Mouse (Mus musculus): ENCODE results near the gene Adrm1.

Gene Adrm1

DNA sequence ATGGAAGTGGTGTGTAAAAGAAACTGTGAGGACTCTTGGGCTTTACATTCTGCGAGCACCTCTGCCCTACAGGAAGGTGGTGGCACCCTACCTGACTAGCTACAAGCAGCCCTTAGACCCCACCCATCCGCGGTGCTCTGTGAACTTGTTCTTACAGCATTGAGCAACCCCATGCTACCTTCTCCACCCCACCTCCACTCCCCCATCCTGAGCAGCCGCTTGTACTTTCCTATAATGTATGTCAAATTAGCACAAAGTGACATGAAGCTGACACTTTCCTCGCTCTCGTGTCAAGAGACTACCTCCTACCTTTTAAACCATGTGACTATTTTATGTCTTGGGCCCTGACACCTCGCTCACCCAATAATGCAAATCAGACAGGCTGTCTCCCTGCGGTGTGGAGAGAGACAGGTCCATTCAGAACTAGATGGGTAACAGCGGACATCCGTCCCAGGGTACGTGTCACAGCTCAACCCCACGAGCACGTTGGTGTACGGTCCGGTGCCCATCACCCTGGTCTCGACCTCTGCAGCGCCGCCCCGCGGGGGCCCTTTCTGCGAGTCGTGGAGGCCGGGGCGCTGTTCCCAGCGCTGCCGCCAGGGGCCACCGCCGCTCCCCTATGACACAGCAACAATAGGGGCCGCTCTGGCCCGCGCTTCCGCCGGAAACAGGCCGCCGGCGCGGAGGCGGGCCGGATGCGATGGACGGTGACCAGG is at the start of gene Adrm1:
TSS of gene Adrm1 (plus strand) at position 680 of the 716 bp plus-strand sequence.
- TF ChIP-seq CTCF (conservative IDR thresholded peaks at IDR 0.05; ENCODE audit: low read length) (0 out of 2 replicates have a peak, but pooled peaks have one; percentile 7), NANOG (IDR thresholded peaks at IDR 0.05; ENCODE audit: borderline replicate concordance, low read length) (no peak), POU5F1 (IDR thresholded peaks at IDR 0.05; ENCODE audit: borderline replicate concordance, low read length) (no peak)
- peaks cover 39% of the 10 kb centered on the region for H3K36me3 ChIP-seq (ENCODE audit: insufficient read depth, low read length)
- no peaks in the 10 kb centered on the region for H3K27me3 ChIP-seq (ENCODE audit: insufficient read depth, low read length)
- H3K9me3 ChIP-seq (ENCODE audit: low read length) = no peaks in the 10 kb centered on the region
- H3K4me3 ChIP-seq (replicated peaks; ENCODE audit: low read length) = peak within 1 kb of the TSS; percentile 92
- peaks cover 46% of the 10 kb centered on the region for H3K4me1 ChIP-seq (replicated peaks; ENCODE audit: low read depth, low read length)

DNA sequence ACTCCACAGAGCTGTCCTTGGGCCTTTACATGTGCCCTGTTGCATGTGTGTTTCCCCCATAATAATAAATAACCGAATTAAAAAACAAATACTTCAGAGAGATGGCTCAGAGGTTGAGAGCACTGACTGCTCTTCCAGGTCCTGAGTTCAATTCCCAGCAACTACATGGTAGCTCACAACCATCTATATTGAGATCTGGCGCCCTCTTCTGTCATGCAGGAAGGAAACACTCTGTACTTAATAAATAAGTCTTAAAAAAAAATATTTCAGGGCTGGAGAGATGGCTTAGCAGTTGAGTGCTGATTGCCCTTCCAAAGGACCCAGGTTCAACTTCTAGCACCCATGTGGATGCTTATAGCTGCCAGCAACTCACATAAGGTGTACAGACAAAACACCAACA is 47.1 kb upstream of the Adrm1 start:
- Histone ChIP-seq H3K4me3 (replicated peaks; ENCODE audit: low read length) (no peak overlapping the region), H3K9me3 (ENCODE audit: low read length) (no peaks in the 10 kb centered on the region), H3K27me3 (ENCODE audit: insufficient read depth, low read length) (peaks cover 4% of the 10 kb centered on the region; the same call in 1 of the 2 replicates), H3K36me3 (ENCODE audit: insufficient read depth, low read length) (no peaks in the 10 kb centered on the region), H3K4me1 (replicated peaks; ENCODE audit: low read depth, low read length) (peaks cover 39% of the 10 kb centered on the region)
- peak; percentile 29; the same call in 1 of the 2 replicates for TF ChIP-seq CTCF (conservative IDR thresholded peaks at IDR 0.05; ENCODE audit: low read length)
- no peak for TF ChIP-seq NANOG (IDR thresholded peaks at IDR 0.05; ENCODE audit: borderline replicate concordance, low read length)

DNA sequence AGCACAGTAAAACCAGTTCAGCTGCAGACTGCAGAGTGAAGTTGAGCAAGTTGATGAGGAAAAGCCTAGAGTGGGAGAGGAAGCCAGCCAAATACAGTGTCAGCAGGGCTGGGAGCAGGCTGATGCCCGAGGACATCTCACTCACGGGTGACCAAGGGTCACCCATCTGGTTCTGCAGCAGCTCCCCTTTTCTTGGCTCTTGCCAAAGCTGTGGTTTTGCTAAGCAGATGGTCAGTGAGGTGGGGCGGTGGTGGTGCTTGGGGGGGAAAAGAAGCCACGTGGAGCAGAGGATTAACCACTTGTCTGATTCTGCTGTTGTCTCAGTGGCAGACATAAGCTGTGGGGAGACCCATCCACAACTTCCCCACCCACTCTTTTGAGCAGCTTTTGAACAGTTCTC is 45.1 kb upstream of the Adrm1 start:
- no peaks in the 10 kb centered on the region for H3K27me3 ChIP-seq (ENCODE audit: insufficient read depth, low read length)
- peaks cover 36% of the 10 kb centered on the region for H3K4me1 ChIP-seq (replicated peaks; ENCODE audit: low read depth, low read length)
- TF ChIP-seq POU5F1 (IDR thresholded peaks at IDR 0.05; ENCODE audit: borderline replicate concordance, low read length) = no peak
- TF ChIP-seq NANOG (IDR thresholded peaks at IDR 0.05; ENCODE audit: borderline replicate concordance, low read length) = no peak
- no peak for TF ChIP-seq CTCF (conservative IDR thresholded peaks at IDR 0.05; ENCODE audit: low read length)
- H3K36me3 ChIP-seq (ENCODE audit: insufficient read depth, low read length) = no peaks in the 10 kb centered on the region
- H3K9me3 ChIP-seq (ENCODE audit: low read length) = no peaks in the 10 kb centered on the region
- no peak overlapping the region for H3K4me3 ChIP-seq (replicated peaks; ENCODE audit: low read length)

DNA sequence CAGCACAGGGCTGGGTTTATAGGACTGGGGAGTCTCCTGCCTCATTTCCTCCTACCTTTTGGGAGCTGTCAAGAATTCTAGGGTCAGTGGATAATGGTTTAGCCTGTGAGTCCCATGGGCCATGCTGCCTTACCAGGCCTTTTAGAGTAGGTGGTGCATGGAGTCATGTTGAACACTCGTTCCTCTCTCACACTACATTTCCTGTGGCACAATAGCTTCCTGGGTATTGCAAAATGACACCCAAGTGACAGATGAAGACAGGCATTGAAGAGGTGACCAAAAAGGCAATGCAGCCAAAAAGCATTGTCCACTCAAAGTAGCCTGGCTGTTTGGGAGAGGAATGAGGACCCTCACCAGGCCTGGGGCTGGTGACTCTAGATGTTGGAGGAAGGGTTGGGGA is 43.6 kb upstream of the Adrm1 start:
- Histone ChIP-seq H3K4me3 (replicated peaks; ENCODE audit: low read length) (no peak overlapping the region), H3K4me1 (replicated peaks; ENCODE audit: low read depth, low read length) (peaks cover 36% of the 10 kb centered on the region), H3K9me3 (ENCODE audit: low read length) (no peaks in the 10 kb centered on the region), H3K36me3 (ENCODE audit: insufficient read depth, low read length) (no peaks in the 10 kb centered on the region), H3K27me3 (ENCODE audit: insufficient read depth, low read length) (no peaks in the 10 kb centered on the region)
- TF ChIP-seq POU5F1 (IDR thresholded peaks at IDR 0.05; ENCODE audit: borderline replicate concordance, low read length) (no peak), CTCF (conservative IDR thresholded peaks at IDR 0.05; ENCODE audit: low read length) (no peak), NANOG (IDR thresholded peaks at IDR 0.05; ENCODE audit: borderline replicate concordance, low read length) (no peak)

DNA sequence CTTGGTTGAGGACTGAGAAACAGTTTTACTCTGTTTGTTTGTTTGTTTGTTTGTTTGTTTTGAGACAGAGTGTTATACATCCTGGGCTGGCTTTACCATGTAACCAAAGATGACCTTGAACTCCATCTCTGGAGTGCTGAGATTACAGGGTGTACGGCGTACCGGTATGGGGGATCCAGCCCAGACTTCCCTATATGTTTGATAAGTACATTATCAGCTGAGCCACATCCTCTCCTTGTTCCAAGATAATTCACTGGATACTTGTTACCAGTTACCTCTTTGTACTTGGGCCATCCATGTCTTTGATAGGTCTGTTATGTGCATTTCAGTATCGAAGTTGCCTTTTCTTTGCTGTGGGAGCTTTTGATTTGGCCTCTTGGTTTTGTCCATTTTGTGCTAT is 38.1 kb upstream of the Adrm1 start:
- Histone ChIP-seq H3K36me3 (ENCODE audit: insufficient read depth, low read length) (peaks cover 13% of the 10 kb centered on the region), H3K27me3 (ENCODE audit: insufficient read depth, low read length) (no peaks in the 10 kb centered on the region), H3K9me3 (ENCODE audit: low read length) (no peaks in the 10 kb centered on the region), H3K4me1 (replicated peaks; ENCODE audit: low read depth, low read length) (0 out of 2 replicates have a peak, but pooled peaks cover 3% of the 10 kb centered on the region), H3K4me3 (replicated peaks; ENCODE audit: low read length) (no peak overlapping the region)
- no peak for TF ChIP-seq NANOG (IDR thresholded peaks at IDR 0.05; ENCODE audit: borderline replicate concordance, low read length)
- TF ChIP-seq CTCF (conservative IDR thresholded peaks at IDR 0.05; ENCODE audit: low read length) = no peak
- no peak for TF ChIP-seq POU5F1 (IDR thresholded peaks at IDR 0.05; ENCODE audit: borderline replicate concordance, low read length)

DNA sequence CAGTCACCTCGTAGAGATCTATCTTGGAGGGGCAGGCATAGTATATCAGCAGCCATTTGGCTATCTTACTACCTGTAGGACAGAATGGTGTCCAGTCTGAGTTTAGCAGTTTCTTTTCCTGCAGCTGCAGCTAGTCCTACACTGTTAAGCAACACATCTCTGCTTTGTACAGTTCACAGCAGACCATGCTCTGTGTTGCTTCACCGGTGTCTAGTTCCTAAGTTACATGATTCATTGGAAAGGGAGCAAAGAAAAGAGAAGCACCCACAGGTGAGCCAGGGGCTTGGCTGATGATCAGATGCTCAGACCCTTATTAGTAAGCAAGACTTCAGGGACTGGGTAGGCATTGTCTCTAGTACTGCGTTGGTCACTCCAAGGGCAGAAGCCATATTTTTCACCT is 37.4 kb upstream of the Adrm1 start:
- no peak for TF ChIP-seq CTCF (conservative IDR thresholded peaks at IDR 0.05; ENCODE audit: low read length)
- no peak for TF ChIP-seq POU5F1 (IDR thresholded peaks at IDR 0.05; ENCODE audit: borderline replicate concordance, low read length)
- TF ChIP-seq NANOG (IDR thresholded peaks at IDR 0.05; ENCODE audit: borderline replicate concordance, low read length) = no peak
- H3K4me1 ChIP-seq (replicated peaks; ENCODE audit: low read depth, low read length) = 0 out of 2 replicates have a peak, but pooled peaks cover 3% of the 10 kb centered on the region
- no peaks in the 10 kb centered on the region for H3K27me3 ChIP-seq (ENCODE audit: insufficient read depth, low read length)
- H3K9me3 ChIP-seq (ENCODE audit: low read length) = no peaks in the 10 kb centered on the region
- peaks cover 20% of the 10 kb centered on the region for H3K36me3 ChIP-seq (ENCODE audit: insufficient read depth, low read length)
- H3K4me3 ChIP-seq (replicated peaks; ENCODE audit: low read length) = no peak overlapping the region

DNA sequence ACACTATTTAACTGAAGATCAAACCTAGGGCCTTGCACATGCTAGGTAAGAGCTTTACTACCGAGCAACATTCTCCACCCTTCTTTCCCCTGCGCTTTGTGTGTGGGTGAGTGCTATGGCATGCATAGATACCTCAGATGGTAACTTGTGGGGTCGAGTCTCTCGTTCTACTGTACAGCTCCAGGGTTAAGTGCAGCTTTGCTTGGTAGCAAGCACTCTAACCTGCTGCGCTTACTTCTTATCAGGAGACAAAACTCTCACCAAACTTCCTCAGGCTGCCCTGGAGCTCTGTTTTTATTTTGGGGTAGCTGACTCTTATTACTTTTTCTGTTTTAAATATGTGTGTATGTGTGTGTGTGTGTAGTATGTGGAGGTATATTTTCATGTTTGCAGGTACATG is 35.9 kb upstream of the Adrm1 start:
- no peak overlapping the region for H3K4me3 ChIP-seq (replicated peaks; ENCODE audit: low read length)
- no peak for TF ChIP-seq CTCF (conservative IDR thresholded peaks at IDR 0.05; ENCODE audit: low read length)
- no peak for TF ChIP-seq POU5F1 (IDR thresholded peaks at IDR 0.05; ENCODE audit: borderline replicate concordance, low read length)
- TF ChIP-seq NANOG (IDR thresholded peaks at IDR 0.05; ENCODE audit: borderline replicate concordance, low read length) = no peak
- H3K36me3 ChIP-seq (ENCODE audit: insufficient read depth, low read length) = peaks cover 33% of the 10 kb centered on the region
- no peaks in the 10 kb centered on the region for H3K27me3 ChIP-seq (ENCODE audit: insufficient read depth, low read length)
- H3K4me1 ChIP-seq (replicated peaks; ENCODE audit: low read depth, low read length) = 0 out of 2 replicates have a peak, but pooled peaks cover 3% of the 10 kb centered on the region
- no peaks in the 10 kb centered on the region for H3K9me3 ChIP-seq (ENCODE audit: low read length)

DNA sequence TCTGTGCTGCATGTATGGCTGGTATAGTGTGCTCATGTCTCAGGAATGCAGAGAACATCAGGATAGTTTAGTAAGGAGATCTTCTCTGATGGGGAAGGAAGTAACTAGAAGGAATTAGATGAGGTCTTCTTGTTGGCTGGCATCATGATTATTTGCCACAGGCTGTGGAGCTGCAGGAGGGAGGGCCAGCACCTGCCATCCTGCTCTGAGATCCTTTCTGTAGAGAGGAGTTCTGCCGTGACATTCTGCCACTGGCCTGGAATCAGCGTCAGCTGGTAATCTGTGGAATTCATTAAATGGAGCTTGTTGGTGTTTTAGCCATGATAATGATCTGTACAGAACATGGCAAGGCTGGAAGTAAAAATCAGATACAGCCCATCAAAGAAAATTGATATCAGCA is 25.2 kb upstream of the Adrm1 start:
- Histone ChIP-seq H3K4me3 (replicated peaks; ENCODE audit: low read length) (no peak overlapping the region), H3K27me3 (ENCODE audit: insufficient read depth, low read length) (no peaks in the 10 kb centered on the region), H3K9me3 (ENCODE audit: low read length) (no peaks in the 10 kb centered on the region), H3K36me3 (ENCODE audit: insufficient read depth, low read length) (peaks cover 90% of the 10 kb centered on the region), H3K4me1 (replicated peaks; ENCODE audit: low read depth, low read length) (no peaks in the 10 kb centered on the region)
- TF ChIP-seq POU5F1 (IDR thresholded peaks at IDR 0.05; ENCODE audit: borderline replicate concordance, low read length) (no peak), CTCF (conservative IDR thresholded peaks at IDR 0.05; ENCODE audit: low read length) (no peak), NANOG (IDR thresholded peaks at IDR 0.05; ENCODE audit: borderline replicate concordance, low read length) (no peak)

DNA sequence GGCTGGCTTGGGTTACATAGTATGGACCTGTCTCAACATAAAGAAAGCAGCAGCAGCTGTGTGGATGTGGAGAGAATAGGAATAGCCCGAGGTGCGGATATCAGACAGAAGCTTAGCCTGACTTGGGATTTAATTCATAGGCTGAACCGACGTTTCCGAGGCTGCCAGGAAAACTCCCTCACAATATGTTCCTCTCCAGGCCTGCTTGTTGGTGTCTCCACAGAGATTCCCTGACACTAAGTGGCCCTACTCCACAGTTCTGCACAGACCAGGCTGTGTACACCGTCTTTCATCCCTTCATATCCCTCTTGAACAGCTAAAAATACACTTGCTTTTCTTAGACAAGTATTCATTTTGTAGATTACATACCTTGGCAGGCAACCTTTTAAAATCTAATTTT is 23.9 kb upstream of the Adrm1 start:
- peaks cover 90% of the 10 kb centered on the region for H3K36me3 ChIP-seq (ENCODE audit: insufficient read depth, low read length)
- H3K9me3 ChIP-seq (ENCODE audit: low read length) = no peaks in the 10 kb centered on the region
- no peak for TF ChIP-seq CTCF (conservative IDR thresholded peaks at IDR 0.05; ENCODE audit: low read length)
- H3K27me3 ChIP-seq (ENCODE audit: insufficient read depth, low read length) = no peaks in the 10 kb centered on the region
- no peak overlapping the region for H3K4me3 ChIP-seq (replicated peaks; ENCODE audit: low read length)
- no peaks in the 10 kb centered on the region for H3K4me1 ChIP-seq (replicated peaks; ENCODE audit: low read depth, low read length)

All from E14TG2a.4 (cell line).